Mouse (Mus musculus) bone marrow macrophage, adult 2 months (primary cell): ENCODE measurements around the gene Caap1. TPM values are rescaled to one million over a fixed set of nuclear protein-coding genes. Genes with fewer than 3 reads are reported as not detected.

ENCODE experiments used
- H3K27ac ChIP-seq: 2 replicates; pipeline ENCODE4 v1.5.1; 2012; ENCODE audit warnings: low read depth, low read length; ENCODE audit not compliant: insufficient read depth
- H3K4me1 ChIP-seq: 2 replicates; pipeline ENCODE4 v1.6.1; 2012; ENCODE audit warnings: low read length; ENCODE audit not compliant: control insufficient read depth, insufficient read depth
- H3K4me3 ChIP-seq: 2 replicates; pipeline ENCODE4 v1.5.1; 2012; ENCODE audit warnings: mild to moderate bottlenecking, low read length, moderate library complexity; ENCODE audit not compliant: insufficient read depth
- CTCF ChIP-seq: IDR thresholded peaks from 2 replicates; pipeline ENCODE4 v1.5.1; 2012; ENCODE audit warnings: low read depth, mild to moderate bottlenecking, low read length, moderate library complexity
- POLR2A ChIP-seq: IDR thresholded peaks from 2 replicates; pipeline ENCODE4 v1.6.1; 2012; ENCODE audit warnings: mild to moderate bottlenecking, low read depth, low read length, borderline replicate concordance
- polyA plus RNA-seq: library from polyadenylated mRNA; stranded (reverse); fragments of >200 nt; gene quantifications from 2 replicates; pipeline ENCODE4 v1.2.4, GENCODE M21; 2012; ENCODE audit not compliant: missing spikeins, insufficient read depth, insufficient read length

Caap1 gene
- 8.9 and 11.9 TPM in 2 replicates for polyA plus RNA-seq

DNA sequence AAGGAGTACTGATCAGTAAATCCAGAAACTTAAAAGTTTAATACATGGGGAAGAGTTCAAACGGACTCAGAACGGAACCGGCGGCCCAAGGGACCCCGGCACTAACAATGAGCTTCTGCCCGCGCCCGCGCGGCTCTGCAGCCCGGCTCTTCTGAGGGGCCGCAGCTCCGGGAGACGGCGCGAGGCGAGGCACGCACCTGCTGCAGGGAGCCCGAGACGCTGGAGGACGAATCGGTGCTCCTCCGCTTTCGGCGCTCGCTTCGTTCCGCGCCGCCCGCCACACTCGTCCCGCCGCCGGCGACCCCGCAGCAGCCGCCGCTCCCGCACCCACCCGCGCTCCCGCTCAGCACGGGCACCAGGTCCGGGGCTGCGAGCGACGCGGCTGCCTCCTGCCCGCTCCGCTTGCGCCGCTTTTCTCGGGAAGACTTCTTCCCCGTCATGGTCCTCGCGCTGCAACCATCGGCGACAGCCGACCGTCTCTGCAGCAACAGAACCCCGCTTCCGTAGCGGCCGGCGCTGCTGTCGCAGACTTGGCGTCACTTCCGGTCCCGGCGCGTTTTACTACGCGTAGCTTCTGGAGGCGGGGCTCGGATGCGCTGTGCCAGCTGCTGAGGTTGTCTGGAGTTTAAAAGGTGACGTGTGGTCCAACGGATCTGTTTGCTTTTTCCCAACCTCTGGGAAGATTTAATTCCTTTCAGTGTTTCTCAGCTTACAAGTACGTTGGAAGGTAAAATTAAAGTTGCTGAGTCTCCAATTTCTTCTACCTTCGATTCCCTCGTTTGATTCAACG, at the start of gene Caap1, which contains the start of gene Gm10306:
Caap1 (minus strand) TSS at position 532 of the 790 bp plus-strand sequence.
Gm10306 (plus strand) TSS at position 282 of the 790 bp plus-strand sequence.
- Histone ChIP-seq H3K27ac (peak within 1 kb of the TSS; percentile 45), H3K4me1 (peaks cover 4% of the 10 kb centered on the region; the same call in 1 of the 2 replicates), H3K4me3 (peak within 1 kb of the TSS; percentile 99)
- 0 out of 2 replicates have a peak, but pooled peaks have one; percentile 33 for TF ChIP-seq POLR2A
- TF ChIP-seq CTCF, result no peak

DNA sequence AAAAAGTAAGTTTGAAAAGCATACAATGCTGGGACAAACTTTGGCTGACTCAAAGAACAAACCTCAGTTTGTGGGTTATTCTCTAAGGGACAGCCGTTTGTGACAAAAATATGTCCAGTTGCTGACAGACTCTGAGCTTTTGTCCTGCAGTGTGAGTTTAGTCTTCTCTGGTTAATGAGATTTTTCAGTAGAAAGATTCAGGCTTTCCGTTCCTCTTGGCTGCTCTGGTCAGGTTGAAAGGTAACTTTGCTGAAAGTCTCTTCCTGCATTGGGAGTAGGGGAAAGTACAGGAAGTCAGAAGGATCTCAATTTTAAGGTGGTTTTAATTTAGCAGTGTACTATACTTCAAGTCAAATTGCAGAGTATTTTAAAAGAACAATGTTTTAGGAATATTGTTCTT, 49.0 kb upstream of the Caap1 start:
- no peak for TF ChIP-seq POLR2A
- TF ChIP-seq CTCF, result no peak

DNA sequence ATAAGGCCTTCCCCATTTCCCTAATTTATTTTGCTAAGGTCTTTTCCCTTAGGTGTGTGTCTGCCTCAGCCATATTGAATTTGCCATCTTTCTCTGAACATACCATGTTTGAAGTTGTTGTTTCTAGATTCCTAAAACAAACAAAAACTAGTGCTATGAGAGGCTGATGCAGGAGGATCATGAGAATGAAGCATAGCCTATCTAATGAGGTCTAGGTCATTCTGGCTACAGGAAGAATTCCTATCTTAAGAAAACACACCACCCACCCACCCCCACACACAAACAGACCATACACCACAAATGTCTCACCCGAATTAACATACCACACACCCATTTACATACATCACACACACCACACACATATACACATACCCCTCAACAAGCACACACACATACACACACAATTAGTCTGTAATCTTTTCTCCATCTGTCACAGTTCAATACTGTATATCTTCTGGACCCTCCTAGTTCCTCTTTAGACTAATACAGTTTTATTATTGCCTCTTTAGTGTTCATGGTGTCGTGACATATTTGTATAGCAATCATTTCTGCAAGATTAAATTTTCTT, 47.9 kb upstream of the Caap1 start:
- H3K4me1 ChIP-seq, result peaks cover 7% of the 10 kb centered on the region
- no peak overlapping the region for H3K4me3 ChIP-seq
- TF ChIP-seq CTCF, result no peak
- TF ChIP-seq POLR2A, result no peak
- H3K27ac ChIP-seq, result no peak overlapping the region

More for the DNA sequence above, 49.0 kb upstream of the Caap1 start:
- H3K27ac ChIP-seq, result no peak overlapping the region
- no peak overlapping the region for H3K4me3 ChIP-seq
- peaks cover 5% of the 10 kb centered on the region for H3K4me1 ChIP-seq

DNA sequence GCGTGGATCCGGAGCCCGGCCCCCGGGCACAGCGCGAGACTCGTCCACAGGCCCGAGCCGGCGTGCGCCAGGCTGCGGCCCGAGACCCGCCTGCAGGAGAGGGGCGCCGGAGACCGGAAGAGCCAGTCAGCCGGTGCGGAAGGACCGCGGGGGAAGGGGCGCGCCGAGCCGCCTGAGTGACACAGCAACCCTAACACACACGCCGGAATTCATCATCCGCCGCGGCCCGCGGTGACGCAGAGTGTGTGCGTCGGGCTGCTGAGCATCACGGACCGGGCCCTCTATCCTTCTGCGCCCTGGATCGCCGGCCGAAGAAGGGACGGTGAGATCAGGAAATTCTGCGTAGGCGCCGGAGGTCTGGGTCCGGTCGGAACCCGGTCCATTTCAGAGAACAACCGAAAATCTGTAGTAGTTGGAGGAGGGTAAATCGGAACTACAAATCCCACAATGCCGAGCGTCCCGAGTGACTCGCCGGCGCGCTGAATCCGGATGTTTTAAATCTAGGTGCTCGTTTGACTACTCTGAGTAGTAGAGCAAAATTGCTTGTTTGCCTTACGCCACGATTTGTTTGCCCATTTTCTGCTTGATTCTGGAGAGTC, 46.5 kb upstream of the Caap1 start, which contains the start of gene Plaa:
Plaa (minus strand) TSS at position 214 of the 599 bp plus-strand sequence.
- no peak for TF ChIP-seq POLR2A
- no peak for TF ChIP-seq CTCF
- Histone ChIP-seq H3K27ac (peak within 1 kb of the TSS; percentile 77), H3K4me3 (peak within 1 kb of the TSS; percentile 87), H3K4me1 (peaks cover 9% of the 10 kb centered on the region)

DNA sequence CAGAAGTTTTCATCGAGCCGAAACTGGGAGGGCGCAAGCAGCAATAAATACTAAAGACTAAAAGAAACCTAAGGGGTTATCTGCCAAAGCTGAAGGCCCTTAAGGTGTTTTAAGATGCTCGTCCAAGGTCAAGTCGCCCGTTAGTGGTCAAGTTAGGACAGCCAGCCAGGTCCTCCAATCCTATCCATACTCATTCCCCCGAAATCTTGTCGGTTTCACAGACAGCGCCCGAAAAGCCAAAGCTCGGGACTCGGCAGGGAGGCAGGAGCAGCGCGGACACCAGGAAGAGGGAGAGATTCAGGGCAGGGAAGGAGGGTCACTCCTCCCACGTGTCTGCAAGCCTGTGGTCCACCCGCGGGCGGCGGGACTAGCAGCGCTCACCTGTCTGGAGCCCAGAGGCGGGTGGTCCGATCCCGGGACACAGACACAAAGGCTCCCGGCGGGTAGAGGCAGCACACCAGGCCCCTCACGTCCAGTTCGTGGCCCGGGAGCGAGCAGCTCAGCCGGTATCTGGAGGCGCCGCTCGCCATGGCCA, 46.0 kb upstream of the Caap1 start:
- peaks cover 14% of the 10 kb centered on the region for H3K4me1 ChIP-seq
- TF ChIP-seq CTCF (no peak), POLR2A (no peak)
- peak overlapping the region; percentile 87 for H3K4me3 ChIP-seq
- H3K27ac ChIP-seq, result peak overlapping the region; percentile 63

DNA sequence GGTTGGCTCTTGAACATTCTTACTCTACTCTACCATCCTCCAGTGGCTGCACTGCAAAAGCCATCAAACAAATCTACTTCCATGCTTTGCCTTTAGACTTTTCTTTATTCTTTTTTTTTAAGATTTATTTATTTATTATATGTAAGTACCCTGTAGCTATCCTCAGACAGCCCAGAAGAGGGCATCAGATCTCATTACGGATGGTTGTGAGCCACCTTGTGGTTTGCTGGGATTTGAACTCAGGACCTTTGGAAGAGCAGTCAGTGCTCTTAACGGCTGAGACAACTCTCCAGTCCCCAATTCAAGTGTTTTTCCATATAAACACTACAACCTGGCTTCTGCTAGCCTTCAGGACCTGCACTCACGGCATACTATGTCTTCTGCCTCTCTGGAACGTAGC, 44.8 kb upstream of the Caap1 start:
- H3K4me3 ChIP-seq, result peak overlapping the region; percentile 21
- H3K27ac ChIP-seq, result no peak overlapping the region
- no peak for TF ChIP-seq POLR2A
- TF ChIP-seq CTCF, result no peak
- H3K4me1 ChIP-seq, result peaks cover 15% of the 10 kb centered on the region

DNA sequence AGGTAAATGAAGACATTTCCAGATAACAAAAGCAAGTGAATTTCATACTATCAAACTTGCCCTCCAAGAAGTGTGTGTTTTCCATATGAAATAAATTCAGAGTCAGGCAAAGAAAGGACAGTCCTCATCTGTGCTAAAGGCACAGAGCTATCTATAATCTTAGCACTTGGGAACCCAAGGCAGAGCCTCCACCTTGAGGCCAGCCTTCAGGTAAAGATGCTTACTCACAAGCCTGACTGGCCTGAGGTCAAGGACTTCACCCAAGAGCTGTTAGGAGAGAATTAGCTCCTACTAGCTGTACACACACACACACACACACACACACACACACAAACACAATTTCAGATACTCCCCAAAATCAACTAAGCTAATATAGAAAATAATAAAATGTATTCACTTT, 36.1 kb upstream of the Caap1 start:
- Histone ChIP-seq H3K4me3 (no peak overlapping the region), H3K4me1 (peaks cover 6% of the 10 kb centered on the region), H3K27ac (no peak overlapping the region)
- TF ChIP-seq POLR2A, result no peak
- TF ChIP-seq CTCF, result no peak

DNA sequence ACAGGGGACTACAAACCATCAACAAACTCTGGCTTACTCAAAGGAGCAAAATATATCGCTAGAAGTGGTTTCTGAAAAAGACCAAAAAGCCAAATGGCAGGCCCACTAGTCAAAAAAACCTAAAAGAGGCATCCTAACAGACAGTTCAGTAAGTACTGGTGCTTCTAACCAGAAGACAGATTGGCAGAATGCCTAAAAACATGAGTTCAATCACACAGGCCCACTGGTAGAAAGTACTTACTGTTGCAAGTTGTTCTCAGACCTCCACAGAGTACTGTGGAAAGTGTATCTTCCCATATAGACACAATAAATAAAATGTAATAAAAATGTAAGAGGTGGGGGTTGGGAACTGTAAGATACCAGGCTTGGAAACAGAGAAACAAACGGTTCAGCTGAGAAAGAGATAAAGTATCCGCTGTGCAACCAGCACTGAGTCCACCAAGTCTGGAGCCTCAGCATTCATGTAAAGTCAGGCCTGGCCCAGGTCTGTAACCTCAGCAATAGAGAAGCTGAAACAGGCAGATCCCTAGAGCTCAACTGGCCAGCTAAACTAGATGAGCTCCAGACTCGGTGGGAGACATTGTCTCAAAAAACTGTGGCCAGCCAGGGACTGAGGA, 35.3 kb upstream of the Caap1 start:
- Histone ChIP-seq H3K4me1 (peaks cover 5% of the 10 kb centered on the region; the same call in 1 of the 2 replicates), H3K4me3 (no peak overlapping the region), H3K27ac (no peak overlapping the region)
- TF ChIP-seq CTCF, result no peak
- no peak for TF ChIP-seq POLR2A

DNA sequence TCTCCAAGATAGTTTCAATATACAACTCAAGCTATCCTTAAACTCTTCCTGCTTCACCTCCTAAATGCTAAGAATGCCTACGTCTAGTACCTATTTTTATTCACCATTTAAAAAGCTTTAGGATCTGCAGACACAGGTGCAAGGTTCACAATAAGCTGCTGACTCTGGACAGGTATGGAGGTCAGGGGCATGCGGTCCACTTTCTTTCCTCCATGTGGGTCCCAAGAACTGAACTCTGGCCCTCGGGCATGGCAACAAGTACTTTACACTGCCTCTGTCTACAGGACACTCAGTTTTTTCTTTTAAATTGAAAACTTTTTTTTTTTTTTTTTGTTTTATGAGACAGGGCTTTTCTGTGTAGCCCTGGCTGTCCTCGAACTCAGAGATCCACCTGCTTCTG, 16.1 kb upstream of the Caap1 start:
- no peaks in the 10 kb centered on the region for H3K4me1 ChIP-seq
- H3K4me3 ChIP-seq, result no peak overlapping the region
- TF ChIP-seq CTCF (no peak), POLR2A (no peak)
- H3K27ac ChIP-seq, result no peak overlapping the region
